Mouse (Mus musculus) kidney, adult 8-10 months (tissue): ENCODE results near the gene Olfr1201.

ENCODE experiments used
- DNase-seq, 2 experiments: peaks; one replicate each; pipeline ENCODE4 v3.0.0; 2022

Gene Olfr1201

GRCm38 (mm10) chr2:88792736-88793135 lies at the start of gene Olfr1201:
TSS of gene Olfr1201 (plus strand) at chr2:88793036.
- no peak for DNase-seq

- no peak for DNase-seq
Measured at GRCm38 (mm10) chr2:88743379-88743778, 49.5 kb upstream of the Olfr1201 start.

- DNase-seq, result no peak
Measured at GRCm38 (mm10) chr2:88751270-88751669, 41.6 kb upstream of the Olfr1201 start, which contains the start of gene Olfr1198. TSS of gene Olfr1198 (minus strand) at chr2:88751370.

DNA sequence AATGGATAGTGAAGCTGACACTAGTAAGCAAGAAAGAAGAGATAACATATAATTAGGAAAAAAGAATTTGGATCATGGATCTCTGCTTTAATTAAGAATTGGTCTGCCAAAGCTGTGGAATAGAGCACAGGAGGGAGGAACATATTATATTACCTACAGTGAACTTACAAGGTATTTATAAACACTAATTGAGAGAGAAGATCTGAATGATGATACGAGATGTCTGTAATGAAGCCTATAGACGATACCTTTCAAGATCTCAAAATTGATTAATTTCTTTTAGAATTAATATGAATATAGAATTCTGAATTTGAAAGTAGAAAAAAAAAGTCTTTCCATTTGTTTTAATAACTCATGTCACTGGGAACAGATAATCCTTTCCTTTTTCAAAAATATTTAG lies 32.5 kb upstream of the Olfr1201 start, which contains the start of gene Olfr1199:
Gene Olfr1199 (minus strand): TSS at position 101 of the 400 bp plus-strand sequence.
- no peak for DNase-seq

DNA sequence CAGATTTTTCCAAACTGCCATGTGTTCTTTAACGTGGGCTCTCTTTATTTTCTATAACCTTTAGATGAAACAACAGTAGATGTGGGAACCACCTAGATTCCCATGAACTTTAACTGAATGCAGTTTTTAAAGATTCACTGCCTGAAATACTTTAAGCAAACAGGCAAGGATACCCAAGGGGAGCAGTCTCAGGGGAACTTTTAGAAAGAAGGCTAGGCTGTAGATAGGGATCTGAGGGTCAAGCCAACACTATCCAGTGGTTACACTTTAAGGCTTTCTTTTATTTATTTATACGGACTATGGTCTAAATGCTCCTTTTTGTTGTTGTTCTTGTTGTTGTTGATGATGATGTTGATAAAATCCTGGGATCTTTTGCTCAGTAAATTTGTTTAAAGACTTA lies 22.4 kb upstream of the Olfr1201 start, which contains the start of gene Olfr1200:
Gene Olfr1200 (minus strand): TSS at position 101 of the 400 bp plus-strand sequence.
- no peak for DNase-seq

- DNase-seq, result no peak
Measured at GRCm38 (mm10) chr2:88814196-88814595, 21.4 kb downstream of the Olfr1201 start, which contains the start of gene Olfr1202. TSS of gene Olfr1202 (plus strand) at chr2:88814496.

DNA sequence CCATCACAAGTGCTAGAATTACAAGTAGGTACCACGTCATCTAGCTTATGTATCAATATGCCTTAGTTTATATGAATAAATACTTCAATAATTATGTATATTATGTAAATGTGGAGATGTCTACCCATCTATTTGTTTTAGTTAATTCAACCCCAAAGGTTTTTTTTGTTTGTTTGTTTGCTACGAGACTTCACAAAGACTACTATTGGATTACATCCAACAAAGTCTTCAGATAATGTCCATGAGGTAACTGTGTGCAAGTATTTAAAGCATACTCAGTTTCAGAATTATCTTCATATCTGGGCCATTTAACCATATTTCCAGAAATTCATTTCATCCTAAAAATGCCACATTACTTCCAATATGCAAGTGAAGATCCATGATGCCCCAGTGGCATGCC lies 36.6 kb downstream of the Olfr1201 start, which contains the start of gene Olfr1205:
Gene Olfr1205 (plus strand): TSS at position 301 of the 400 bp plus-strand sequence.
- no peak for DNase-seq

DNA sequence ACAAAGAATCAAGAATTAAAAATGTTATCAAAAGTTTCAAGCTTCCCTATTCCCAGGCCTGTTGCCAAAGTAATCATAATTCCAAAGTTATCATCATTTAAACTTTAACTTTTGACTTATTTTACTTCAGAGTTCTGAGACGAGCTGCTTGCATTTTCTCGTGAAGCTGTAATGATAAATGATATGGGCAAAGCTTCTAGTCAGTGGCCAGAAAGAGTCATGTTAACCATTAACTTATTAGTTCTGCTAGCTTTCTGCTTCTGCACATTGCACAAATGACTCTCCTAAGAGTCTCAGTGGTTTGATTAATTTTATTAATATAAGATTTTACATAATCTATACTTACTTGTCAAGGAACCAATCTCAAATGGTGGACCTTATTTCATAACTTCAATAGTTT lies 45.6 kb downstream of the Olfr1201 start:
- DNase-seq, result no peak
